Mouse (Mus musculus): ENCODE data around the gene H2-D1.
"Not testable (repeated sequence)": the region's sequence is repeated elsewhere in the genome, so short reads cannot be mapped to it uniquely, and the experiment has no call there.

H2-D1 gene

DNA sequence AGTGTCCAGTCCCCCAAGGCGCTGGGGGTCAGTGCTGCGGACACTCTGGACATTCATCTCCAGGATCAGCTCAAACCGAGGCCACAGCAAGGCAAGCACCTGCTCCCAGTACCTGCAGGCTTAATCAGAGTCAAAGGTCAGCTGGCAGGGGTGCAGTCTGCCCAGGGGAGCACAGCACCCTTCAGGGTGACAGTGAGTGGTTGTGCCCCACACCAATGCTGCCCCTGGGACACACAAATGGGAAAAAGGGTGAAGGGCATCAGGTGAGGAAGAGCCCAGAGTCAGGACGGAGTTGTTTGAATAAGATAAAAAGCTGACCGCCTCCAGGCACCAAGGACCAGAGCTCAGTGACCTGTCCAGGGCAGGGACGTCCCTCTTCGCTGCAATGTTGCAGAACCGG lies 42.4 kb downstream of the H2-D1 start:
- DNase-seq, result not testable (repeated sequence)
